In the genomic region with DNA sequence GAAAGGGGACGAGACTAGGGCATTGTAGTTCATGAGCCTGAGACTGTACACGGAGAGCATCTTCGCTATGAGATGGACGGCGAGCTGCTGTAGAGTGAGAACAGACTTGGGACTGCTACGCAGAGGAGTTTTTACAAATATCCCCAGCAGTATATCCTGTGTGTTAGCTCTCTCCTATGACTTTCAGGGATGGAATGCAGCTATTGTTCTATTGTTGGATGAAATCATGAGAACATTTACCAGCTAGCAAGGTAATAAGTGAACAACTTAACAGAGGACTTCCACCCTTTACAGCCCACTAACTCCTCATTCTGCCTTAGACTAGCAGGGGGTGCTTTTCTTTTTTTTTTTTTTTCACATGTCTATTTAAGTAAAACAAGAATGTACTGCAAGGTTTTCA, we compare ENCODE assay signal across 24 mouse cellular contexts. TPM values are rescaled to one million over a fixed set of nuclear protein-coding genes. Genes with fewer than 3 reads are reported as not detected.
DNase-seq lines count a peak whose midpoint lies in the region; ATAC-seq and TF ChIP-seq lines count a peak whose summit lies in the region.
"Had no signal": no experiment of that assay in that cellular context is flagged by ENCODE, and none has a peak within 500 bp of the region (broad histone marks: within the 10 kb centered on the region; RNA-seq: fewer than 3 reads in every experiment).

No protein-coding gene starts in this region.

- intact Hi-C loops in left cerebral cortex, postnatal 10 days (cut with DNase I), result no loop called here

- TF ChIP-seq CTCF in lung, postnatal 0 days (IDR thresholded peaks at IDR 0.05), result no peak
- no peak for TF ChIP-seq CTCF in embryonic fibroblast, embryonic 13.5 days (IDR thresholded peaks at IDR 0.05; ENCODE audit: borderline replicate concordance, insufficient read depth, low read length)

- peak overlapping the region; percentile 44 for H3K27ac ChIP-seq in embryonic facial prominence, embryonic 13.5 days
- no peak overlapping the region for H3K27ac ChIP-seq in embryonic facial prominence, embryonic 10.5 days (replicated peaks)
- peak overlapping the region; percentile 63; the same call in 1 of the 2 replicates for H3K27ac ChIP-seq in kidney, embryonic 15.5 days
- H3K27ac ChIP-seq in lung, postnatal 0 days (ENCODE audit: low read length), result peak overlapping the region; percentile 55
- 0 out of 2 replicates have a peak overlapping the region, but pooled peaks have one; percentile 18 for H3K27ac ChIP-seq in embryonic fibroblast, embryonic 13.5 days (ENCODE audit: insufficient read depth, low read length)
- H3K27ac ChIP-seq: forebrain, embryonic 15.5 days; intestine, embryonic 15.5 days; limb, embryonic 13.5 days; liver, embryonic 12.5 days; midbrain, embryonic 13.5 days; stomach, embryonic 15.5 days had no signal

- no peak for TF ChIP-seq EP300 in lung, postnatal 0 days (IDR thresholded peaks at IDR 0.05)

- DNase-seq in embryonic facial prominence, embryonic 10.5 days (ENCODE audit: low spot score), result no peak
- DNase-seq in kidney, postnatal 14 days, result no peak
- no peak for DNase-seq in lung, postnatal 0 days (ENCODE audit: low spot score)
- no peak for DNase-seq in lung, postnatal 25 days (ENCODE audit: low spot score)
- no peak for DNase-seq in left cerebral cortex, postnatal 10 days (ENCODE audit: extremely low spot score in 1 of 2, low spot score in 2 of 2)
- DNase-seq: adrenal gland, adult 8-10 months; cerebellum, adult 11-12 months; thymus, adult 2 months had no signal

- H3K9me3 ChIP-seq in embryonic facial prominence, embryonic 13.5 days, result no peaks in the 10 kb centered on the region
- H3K9me3 ChIP-seq in embryonic facial prominence, embryonic 10.5 days, result no peaks in the 10 kb centered on the region
- H3K9me3 ChIP-seq in kidney, embryonic 15.5 days (replicated peaks), result no peaks in the 10 kb centered on the region
- H3K9me3 ChIP-seq in lung, postnatal 0 days (ENCODE audit: low read length), result no peaks in the 10 kb centered on the region
- H3K9me3 ChIP-seq: forebrain, embryonic 15.5 days; heart, embryonic 15.5 days; intestine, embryonic 15.5 days; limb, embryonic 13.5 days; liver, embryonic 12.5 days; megakaryocyte, embryonic 14.5 days; midbrain, embryonic 13.5 days; stomach, embryonic 15.5 days had no signal

- H3K4me1 ChIP-seq in embryonic facial prominence, embryonic 13.5 days, result peaks cover 11% of the 10 kb centered on the region
- 0 out of 2 replicates have a peak, but pooled peaks cover under 1% of the 10 kb centered on the region for H3K4me1 ChIP-seq in embryonic facial prominence, embryonic 10.5 days
- H3K4me1 ChIP-seq in kidney, embryonic 15.5 days, result peaks cover 12% of the 10 kb centered on the region
- peaks cover 5% of the 10 kb centered on the region; the same call in 1 of the 2 replicates for H3K4me1 ChIP-seq in lung, postnatal 0 days (ENCODE audit: insufficient read depth, low read depth, low read length)
- no peaks in the 10 kb centered on the region for H3K4me1 ChIP-seq in embryonic fibroblast, embryonic 13.5 days (ENCODE audit: control insufficient read depth, insufficient read depth, low read length)
- H3K4me1 ChIP-seq: forebrain, embryonic 15.5 days; intestine, embryonic 15.5 days; liver, embryonic 12.5 days; megakaryocyte, embryonic 14.5 days; midbrain, embryonic 13.5 days had no signal

- no peak overlapping the region for H3K4me3 ChIP-seq in embryonic facial prominence, embryonic 13.5 days
- H3K4me3 ChIP-seq in embryonic facial prominence, embryonic 10.5 days, result no peak overlapping the region
- no peak overlapping the region for H3K4me3 ChIP-seq in kidney, embryonic 15.5 days (replicated peaks)
- H3K4me3 ChIP-seq in lung, postnatal 0 days (ENCODE audit: low read depth, low read length), result no peak overlapping the region
- H3K4me3 ChIP-seq in embryonic fibroblast, embryonic 13.5 days (ENCODE audit: insufficient read depth, low read length), result no peak overlapping the region
- H3K4me3 ChIP-seq: forebrain, embryonic 15.5 days; heart, embryonic 15.5 days; intestine, embryonic 15.5 days; limb, embryonic 13.5 days; liver, embryonic 12.5 days; megakaryocyte, embryonic 14.5 days; midbrain, embryonic 13.5 days; stomach, embryonic 15.5 days had no signal

- H3K27me3 ChIP-seq in embryonic facial prominence, embryonic 13.5 days, result no peaks in the 10 kb centered on the region
- no peaks in the 10 kb centered on the region for H3K27me3 ChIP-seq in embryonic facial prominence, embryonic 10.5 days (replicated peaks; ENCODE audit: low read depth, poor library complexity, severe bottlenecking)
- H3K27me3 ChIP-seq in kidney, embryonic 15.5 days, result no peaks in the 10 kb centered on the region
- no peaks in the 10 kb centered on the region for H3K27me3 ChIP-seq in lung, postnatal 0 days (replicated peaks; ENCODE audit: insufficient read depth, low read length)
- H3K27me3 ChIP-seq: forebrain, embryonic 15.5 days; heart, embryonic 15.5 days; intestine, embryonic 15.5 days; limb, embryonic 13.5 days; liver, embryonic 12.5 days; megakaryocyte, embryonic 14.5 days; midbrain, embryonic 13.5 days; stomach, embryonic 15.5 days had no signal

- no peak overlapping the region for H3K4me2 ChIP-seq in embryonic facial prominence, embryonic 13.5 days
- H3K4me2 ChIP-seq in kidney, embryonic 15.5 days, result no peak overlapping the region
- no peak overlapping the region for H3K4me2 ChIP-seq in lung, postnatal 0 days (replicated peaks; ENCODE audit: low read depth, low read length)
- H3K4me2 ChIP-seq: forebrain, embryonic 15.5 days; heart, embryonic 15.5 days; intestine, embryonic 15.5 days; limb, embryonic 13.5 days; liver, embryonic 12.5 days; midbrain, embryonic 13.5 days; stomach, embryonic 15.5 days had no signal

- no peak for ATAC-seq in embryonic facial prominence, embryonic 13.5 days (ENCODE audit: insufficient number of reproducible peaks, insufficient read depth, low FRiP score, low TSS enrichment, low read depth)
- peak; percentile 48; the same call in 1 of the 2 replicates for ATAC-seq in kidney, embryonic 15.5 days (replicated peaks; ENCODE audit: low FRiP score)
- ATAC-seq in lung, postnatal 0 days, result peak; percentile 56
- ATAC-seq: activated CD4-positive, CD25-positive, alpha-beta regulatory T cell, adult 4 months; forebrain, embryonic 15.5 days; hindbrain, embryonic 16.5 days; intestine, embryonic 15.5 days; liver, embryonic 12.5 days; midbrain, embryonic 13.5 days had no signal

- TF ChIP-seq POLR2A in embryonic fibroblast, embryonic 13.5 days (IDR thresholded peaks at IDR 0.05; ENCODE audit: low read depth, low read length), result no peak

- no peaks in the 10 kb centered on the region for H3K36me3 ChIP-seq in embryonic facial prominence, embryonic 13.5 days
- H3K36me3 ChIP-seq in embryonic facial prominence, embryonic 10.5 days (replicated peaks), result no peaks in the 10 kb centered on the region
- H3K36me3 ChIP-seq in kidney, embryonic 15.5 days, result no peaks in the 10 kb centered on the region
- no peaks in the 10 kb centered on the region for H3K36me3 ChIP-seq in lung, postnatal 0 days (ENCODE audit: insufficient read depth, low read length)
- H3K36me3 ChIP-seq: forebrain, embryonic 15.5 days; heart, embryonic 15.5 days; intestine, embryonic 15.5 days; limb, embryonic 13.5 days; liver, embryonic 12.5 days; midbrain, embryonic 13.5 days; stomach, embryonic 15.5 days had no signal

- H3K9ac ChIP-seq in embryonic facial prominence, embryonic 13.5 days, result no peak overlapping the region
- no peak overlapping the region for H3K9ac ChIP-seq in kidney, embryonic 15.5 days
- no peak overlapping the region for H3K9ac ChIP-seq in lung, postnatal 0 days (replicated peaks; ENCODE audit: low read depth)
- H3K9ac ChIP-seq: forebrain, embryonic 15.5 days; heart, embryonic 15.5 days; intestine, embryonic 15.5 days; limb, embryonic 13.5 days; liver, embryonic 12.5 days; midbrain, embryonic 13.5 days; stomach, embryonic 15.5 days had no signal

- 78% methylated on average over 6 of the region's 6 CpGs for WGBS in embryonic facial prominence, embryonic 13.5 days
- WGBS in embryonic facial prominence, embryonic 10.5 days, result 82% methylated on average over 6 of the region's 6 CpGs
- WGBS in kidney, embryonic 15.5 days, result 68% methylated on average over 6 of the region's 6 CpGs
- WGBS in lung, postnatal 0 days, result 56% methylated on average over 6 of the region's 6 CpGs

RNA-seq across cellular contexts. Expression of a gene that starts 40.1 kb away (rescaled TPM):
- polyA plus RNA-seq in embryonic facial prominence, embryonic 13.5 days (2015; fragmentation: Nextera tagmentation; extraction: Ambion mirVana), result 7.8 and 8.2 TPM in 2 replicates
- polyA plus RNA-seq in embryonic facial prominence, embryonic 10.5 days (2016; fragmentation: Nextera tagmentation; extraction: Ambion mirVana), result 0.52 and 1.1 TPM in 2 replicates
- 3.5 and 5.0 TPM in 2 replicates for polyA plus RNA-seq in kidney, embryonic 15.5 days (2015; fragmentation: Nextera tagmentation; extraction: Ambion mirVana)
- 35.8 and 37.2 TPM in 2 replicates for polyA plus RNA-seq in lung, postnatal 0 days (2015; fragmentation: Nextera tagmentation; extraction: Ambion mirVana)
- 1.0 and 4.8 TPM in 2 replicates for polyA plus RNA-seq in embryonic fibroblast, embryonic 13.5 days (2011; ENCODE audit: insufficient read length, low read depth, missing spikeins)
- total RNA-seq in left cerebral cortex, postnatal 10 days (2021), result 1 to 10 TPM; 1.3 to 1.6 TPM
- total RNA-seq: hematopoietic stem cell, adult 5-6 weeks; monocyte, adult 5-6 weeks; neutrophil, adult 5-6 weeks had no signal
- polyA plus RNA-seq: activated CD4-positive, CD25-positive, alpha-beta regulatory T cell, adult 4 months had no signal
